Mouse (Mus musculus) CD8-positive naive resting alpha-beta T cell, adult 2 months (primary cell): ENCODE data around the gene Smarcc1.

Experiments
- DNase-seq, 2 experiments: peaks; one replicate each; pipeline ENCODE4 v3.0.0; 2022; ENCODE audit warnings: low read depth in 2 of 2, low spot score in 2 of 2

The Smarcc1 gene

DNA sequence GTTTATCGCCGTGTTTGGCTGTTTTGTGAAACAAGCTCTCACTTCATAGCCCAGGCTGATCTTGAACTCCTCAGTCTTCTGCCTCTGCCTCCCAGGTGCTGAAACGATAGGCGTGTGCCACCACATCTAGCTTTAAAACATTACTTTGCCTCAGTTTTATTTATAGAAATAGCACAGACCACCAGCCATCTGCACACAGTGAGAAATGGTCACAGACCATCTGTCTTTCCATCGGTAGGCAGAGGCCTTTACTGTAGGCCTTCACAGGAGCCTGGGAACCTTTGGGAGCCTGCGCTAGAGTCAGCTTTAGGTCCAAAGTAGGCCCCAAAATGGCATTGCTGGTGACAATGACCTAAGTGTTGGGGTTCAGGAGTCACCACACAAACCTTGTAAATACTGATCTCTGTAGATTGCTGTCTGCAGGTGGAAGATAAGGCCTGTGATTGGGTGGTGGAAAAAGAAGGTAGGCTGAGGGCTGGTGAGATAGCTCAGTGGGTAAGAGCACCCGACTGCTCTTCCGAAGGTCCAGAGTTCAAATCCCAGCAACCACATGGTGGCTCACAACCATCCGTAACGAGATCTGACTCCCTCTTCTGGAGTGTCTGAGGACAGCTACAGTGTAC, 166.7 kb downstream of the Smarcc1 start:
- no peak for DNase-seq

DNA sequence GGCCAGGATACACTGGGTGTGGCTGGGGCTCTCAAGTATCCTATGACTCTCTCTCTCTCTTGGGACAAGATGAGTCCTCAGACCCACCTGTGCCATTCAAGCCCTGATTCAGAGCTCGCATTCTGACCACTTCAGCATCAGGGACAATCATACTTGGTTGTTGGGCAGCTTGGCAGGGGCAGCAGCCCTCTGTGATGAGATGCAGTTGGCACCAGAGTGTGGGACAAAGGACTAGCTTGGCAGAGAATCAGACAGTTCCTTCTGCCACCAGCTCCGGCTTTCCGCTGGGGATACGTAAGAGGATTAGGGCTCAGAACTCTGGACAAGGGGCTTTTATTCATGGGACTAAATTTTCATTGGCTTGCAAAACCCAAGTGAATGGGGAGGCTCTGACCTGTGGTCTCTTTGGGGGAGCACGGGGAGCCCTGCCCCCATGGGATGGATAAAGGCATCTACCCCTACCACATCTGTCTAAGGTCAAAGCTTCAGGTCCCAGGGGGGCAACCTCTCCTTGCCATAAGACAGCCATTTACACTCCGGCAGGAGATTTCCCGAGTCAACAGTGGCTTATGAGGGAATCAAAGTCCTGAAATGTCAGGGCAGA, 169.9 kb downstream of the Smarcc1 start:
- no peak for DNase-seq
